Mouse (Mus musculus) urinary bladder, postnatal 14 days (tissue): Measurements from ENCODE around the gene Tmem132d.
"Not testable (repeated sequence)": the region's sequence is repeated elsewhere in the genome, so short reads cannot be mapped to it uniquely, and the experiment has no call there.

Experiments
- DNase-seq: peaks from one replicate; pipeline ENCODE4 v3.0.0; 2021; ENCODE audit warnings: low spot score

Tmem132d gene

DNA sequence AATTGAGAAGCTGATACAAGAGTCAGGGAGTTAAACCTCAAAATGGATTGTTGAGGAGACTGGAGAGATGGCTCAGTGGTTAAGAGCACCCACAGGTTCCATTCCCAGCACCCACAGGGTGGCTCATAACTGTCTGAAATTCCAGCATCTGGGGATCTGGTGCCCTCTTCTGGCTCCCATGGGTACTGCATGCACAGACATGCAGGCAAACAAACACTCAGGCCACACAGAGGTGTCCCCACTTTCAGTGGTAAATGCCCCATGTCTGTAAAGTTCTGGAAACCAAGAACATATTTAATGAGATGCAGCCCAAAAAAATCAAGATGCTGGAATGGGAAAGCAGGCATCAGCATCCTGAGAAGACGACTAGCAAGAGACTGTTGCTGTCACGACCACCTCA, 333.4 kb downstream of the Tmem132d start:
- DNase-seq = no peak

DNA sequence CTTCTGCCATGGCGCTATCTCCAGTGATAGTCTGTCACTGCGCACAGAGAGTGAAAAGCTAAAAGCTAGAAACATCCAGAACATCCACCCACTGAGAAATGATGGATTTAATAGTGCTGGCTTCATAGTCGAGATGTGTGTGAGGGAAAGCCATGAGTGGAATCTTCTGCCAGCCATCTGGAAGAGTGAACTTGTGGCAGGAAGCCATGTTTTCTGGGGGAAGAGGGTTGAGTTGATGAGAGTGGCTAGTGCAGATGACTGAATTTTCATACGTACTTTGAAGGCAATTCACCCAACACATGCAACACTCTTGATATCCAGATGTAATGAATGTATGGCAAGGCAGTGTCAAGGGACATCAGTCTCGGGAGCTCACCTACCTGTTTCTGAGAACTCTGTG, 342.3 kb downstream of the Tmem132d start:
- DNase-seq = no peak

DNA sequence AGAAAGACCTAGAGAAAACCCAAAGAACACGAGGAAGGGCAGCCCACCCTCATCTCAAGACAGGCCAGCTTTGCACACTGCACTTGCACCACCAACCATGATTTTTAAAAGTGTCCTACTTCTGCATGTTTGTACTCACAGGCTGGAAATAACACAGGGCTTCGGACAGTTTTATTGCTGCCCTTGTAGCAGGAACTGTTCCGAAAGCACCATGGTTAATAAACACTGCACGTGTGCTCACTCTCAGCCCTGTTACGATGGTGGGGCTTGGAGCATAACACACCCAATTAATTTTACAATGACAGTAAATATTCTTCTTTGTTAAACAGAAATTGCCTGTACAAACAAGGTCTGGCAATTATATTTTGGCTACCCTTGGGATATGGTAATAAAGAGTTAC, 357.4 kb downstream of the Tmem132d start:
- no peak for DNase-seq

DNA sequence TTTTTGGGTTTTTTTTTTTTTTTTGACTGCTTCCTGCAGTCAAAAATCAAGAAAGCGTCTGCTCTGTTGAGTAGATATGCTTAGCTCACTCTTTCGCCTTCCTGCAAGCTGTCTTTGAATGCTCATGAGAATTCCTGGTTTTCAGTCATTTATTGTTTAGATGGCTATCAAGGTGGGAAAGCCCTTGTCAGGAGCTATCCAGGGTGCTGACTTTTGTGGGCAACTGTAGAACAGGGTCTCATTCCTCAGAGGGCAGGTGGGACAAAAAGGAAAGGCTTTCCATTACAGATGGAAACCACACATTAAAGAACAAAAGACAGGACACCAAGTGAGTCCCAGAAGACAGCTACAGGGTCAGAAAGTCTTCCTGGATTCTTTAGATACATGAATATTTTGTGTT, 360.3 kb downstream of the Tmem132d start:
- DNase-seq = no peak

DNA sequence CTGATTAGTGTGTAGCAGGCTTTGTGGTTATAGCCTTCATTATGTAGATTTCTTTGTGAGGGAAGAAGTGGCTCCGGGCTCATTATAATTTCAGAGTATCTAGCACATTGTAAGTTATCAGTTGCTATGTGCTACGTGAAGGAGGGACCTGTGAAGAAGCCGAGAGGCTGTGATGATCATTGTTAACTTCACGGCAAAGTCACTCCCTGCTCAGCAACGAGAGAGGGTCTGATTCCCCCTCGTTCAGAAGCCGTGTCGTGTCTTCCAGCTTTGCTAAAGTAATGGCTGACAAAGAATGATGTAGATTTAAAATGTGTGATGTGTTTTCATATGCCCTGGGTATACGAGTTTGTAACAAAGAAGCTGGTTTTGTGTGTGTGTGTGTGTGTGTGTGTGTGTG, 391.1 kb downstream of the Tmem132d start:
- no peak for DNase-seq

DNA sequence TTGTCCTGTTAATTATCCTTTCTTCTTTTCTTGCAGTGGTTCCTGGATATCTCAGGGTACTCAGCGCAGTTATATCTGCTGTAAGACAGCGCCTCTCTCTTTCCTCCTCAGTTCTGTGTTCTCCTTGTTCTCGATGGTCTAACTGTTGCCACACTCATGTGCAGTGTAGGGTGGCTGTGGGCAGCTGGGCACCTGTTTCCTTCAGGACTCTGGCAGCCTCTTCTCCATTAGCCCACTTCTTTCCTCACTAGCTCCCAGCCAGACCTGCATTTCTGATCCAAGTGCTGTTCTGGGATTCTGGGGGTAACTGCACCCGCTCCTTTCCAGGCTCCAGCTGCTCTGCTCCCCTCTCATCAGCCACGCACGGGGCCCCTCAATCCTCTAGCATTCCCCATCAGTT, 392.8 kb downstream of the Tmem132d start:
- no peak for DNase-seq

DNA sequence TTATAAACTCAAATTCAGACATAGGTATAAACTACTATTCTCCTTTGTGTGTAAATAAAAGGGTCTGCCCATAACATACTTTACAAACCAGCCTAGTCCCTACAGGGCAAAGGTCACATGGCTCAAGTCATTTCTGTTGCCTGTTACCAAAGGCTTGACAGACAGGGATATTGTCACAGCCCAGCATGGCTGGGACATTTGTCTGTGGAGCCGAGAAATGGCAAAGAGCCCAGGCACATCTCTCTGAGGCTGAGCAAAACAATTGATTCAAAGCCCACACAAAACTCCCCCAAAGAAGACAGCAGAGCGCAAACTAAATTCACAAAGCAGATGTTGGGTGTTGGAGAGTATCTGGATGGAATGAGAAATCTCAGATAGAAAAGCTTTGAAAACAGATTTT, 405.8 kb downstream of the Tmem132d start:
- no peak for DNase-seq

DNA sequence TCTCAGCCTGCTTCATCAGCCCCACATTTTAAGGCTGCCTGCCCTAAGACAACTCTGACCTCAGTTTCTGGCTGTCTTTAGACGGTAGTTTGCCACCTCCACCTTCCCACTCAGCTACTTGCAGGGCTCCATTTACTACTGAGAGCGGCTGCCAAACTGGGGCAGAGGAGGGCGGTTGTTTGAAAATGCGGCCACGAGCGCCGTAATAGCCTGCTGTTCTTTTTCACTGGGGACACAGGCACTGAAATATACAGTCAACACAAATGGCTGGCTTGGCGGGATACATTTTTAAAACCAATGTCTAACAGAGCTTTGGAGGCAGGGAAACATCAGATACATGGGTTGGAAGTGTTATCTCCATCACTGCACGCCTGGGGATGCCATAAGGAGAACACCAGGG, 428.2 kb downstream of the Tmem132d start:
- DNase-seq = no peak

DNA sequence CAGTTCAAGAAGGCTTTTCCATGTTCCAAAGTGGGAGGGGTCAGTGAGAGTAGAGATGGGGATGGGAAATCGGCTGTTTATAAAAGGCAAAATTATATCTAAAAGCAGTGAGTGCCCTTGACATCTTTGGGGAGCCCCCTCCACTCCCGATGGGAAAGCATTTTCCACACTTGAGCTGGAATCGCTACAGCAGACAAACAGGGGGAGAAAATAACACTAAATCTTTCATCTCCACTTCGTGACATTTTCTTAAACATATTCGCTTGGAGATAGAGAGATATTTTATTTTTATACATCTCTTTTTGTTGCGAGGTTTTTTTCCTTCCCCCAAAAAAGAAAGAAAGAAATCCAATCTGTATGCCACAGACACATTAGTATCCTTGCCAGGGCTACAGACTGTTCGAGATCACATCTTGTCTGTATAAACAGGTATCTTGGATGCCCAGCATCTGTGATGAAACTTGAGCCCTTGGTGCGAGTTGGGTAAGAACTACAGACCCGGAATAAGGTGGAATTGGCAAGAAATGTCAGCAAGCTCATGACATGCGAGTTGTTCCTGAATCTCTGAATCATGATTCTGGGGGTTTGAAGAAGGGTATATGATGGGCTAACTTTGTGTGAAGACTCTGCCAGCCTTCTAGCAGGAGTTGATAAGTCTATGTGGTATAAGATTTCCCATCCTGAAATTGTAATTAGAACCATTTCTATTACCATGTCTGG, 436.2 kb downstream of the Tmem132d start:
- DNase-seq = no peak

DNA sequence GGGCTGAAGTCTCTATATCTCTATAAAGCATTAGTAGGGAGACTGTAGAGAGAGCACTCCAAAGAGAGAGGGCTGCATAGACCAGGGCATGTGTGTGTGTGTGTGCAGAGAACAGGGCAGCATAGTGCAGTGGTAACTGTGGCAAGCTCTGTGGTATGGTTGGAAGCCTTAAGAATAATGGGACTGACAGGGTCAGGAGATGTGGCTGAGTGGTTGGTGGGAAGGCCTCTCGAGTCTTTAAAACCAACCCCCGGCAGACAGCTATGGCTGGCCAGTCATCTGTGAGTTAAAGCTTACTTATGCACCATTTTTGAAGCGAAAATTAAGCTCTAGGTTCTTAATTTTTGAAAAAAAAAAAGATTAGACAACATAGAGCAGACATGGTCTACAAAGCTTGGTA, 439.4 kb downstream of the Tmem132d start:
- DNase-seq = no peak

DNA sequence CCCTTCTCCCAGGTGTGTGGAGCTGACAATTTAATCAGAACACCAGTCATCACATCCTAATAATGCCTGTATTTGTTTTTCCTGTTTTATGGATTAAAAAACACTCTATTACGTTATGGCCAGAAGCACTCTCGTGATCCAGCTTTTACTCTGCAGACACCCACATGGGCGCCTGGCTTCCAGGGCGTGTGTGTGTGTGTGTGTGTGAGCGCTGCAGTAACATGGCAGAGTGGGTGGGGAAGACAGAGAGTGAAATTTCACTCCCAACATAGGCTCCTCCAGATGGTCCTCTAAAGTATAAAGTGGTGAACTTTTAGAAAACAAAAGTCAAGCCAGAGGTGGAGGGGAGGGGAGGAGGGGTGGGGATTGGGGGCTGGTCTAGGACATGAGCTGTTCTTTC, 442.1 kb downstream of the Tmem132d start:
- DNase-seq = no peak

DNA sequence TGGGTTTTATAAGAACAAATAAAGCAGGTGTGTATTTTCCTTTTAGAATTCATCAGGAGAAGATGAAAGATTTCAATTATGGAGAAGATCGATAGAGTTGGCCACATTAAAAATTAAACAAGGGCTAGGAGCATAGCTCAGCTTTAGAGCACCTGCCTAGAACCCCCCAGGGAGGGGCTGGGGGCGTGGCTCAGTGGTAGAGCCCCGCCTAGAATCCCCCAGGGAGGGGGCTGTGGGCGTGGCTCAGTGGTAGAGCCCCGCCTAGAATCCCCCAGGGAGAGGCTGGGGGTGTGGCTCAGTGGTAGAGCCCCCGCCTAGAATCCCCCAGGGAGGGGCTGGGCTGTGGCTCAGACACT, 452.9 kb downstream of the Tmem132d start:
- not testable (repeated sequence) for DNase-seq

DNA sequence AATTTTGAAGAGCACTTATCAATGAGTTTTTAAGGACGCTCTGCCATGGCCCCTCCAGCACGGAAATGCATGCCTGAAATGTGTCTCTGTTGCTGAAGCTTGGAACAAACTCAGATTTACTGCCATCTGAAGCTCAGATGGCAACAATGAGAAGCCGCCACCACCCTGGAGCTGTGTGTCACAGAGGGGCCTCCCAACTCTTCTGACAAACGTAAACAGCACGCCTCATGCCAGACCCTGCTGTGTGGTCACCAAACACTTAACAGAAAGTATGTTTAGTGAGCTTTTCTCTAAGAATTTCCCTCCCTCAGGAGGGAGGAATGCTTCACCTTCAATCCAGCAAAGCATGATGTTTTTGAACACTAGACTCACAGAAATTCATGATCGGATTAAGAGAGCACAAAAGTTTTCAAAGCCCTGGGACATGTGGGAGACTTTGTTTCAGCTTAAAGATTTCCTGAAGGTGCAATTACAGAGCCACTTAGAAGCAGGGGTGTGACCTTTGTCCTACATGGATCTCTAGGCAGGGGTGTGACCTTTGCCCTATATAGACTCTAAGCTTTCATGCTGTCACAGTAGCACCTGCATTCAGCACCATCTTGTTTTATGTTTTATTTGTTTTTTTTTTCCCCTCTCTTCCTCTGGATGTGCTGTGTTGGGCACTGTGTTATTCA, 453.4 kb downstream of the Tmem132d start:
- DNase-seq = no peak

DNA sequence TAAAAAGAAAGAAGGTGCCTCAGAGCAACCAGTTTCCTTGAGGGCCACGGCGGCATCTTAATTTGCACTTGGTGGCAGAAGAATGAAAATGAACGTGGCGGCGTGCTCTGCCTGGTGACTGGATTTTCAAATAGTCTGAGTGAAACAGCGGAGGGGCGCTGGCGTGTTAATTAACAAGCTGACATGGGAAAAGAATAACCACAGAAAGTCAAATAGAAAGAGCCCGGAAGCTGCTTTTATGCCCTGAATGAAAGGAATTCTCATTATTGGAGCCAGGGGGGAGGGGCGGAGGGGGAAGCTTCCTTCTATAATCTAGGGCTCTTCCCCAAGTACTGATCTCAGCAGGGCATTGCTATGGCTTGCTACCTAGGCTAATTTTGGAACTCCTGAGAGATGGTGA, 456.2 kb downstream of the Tmem132d start:
- no peak for DNase-seq

DNA sequence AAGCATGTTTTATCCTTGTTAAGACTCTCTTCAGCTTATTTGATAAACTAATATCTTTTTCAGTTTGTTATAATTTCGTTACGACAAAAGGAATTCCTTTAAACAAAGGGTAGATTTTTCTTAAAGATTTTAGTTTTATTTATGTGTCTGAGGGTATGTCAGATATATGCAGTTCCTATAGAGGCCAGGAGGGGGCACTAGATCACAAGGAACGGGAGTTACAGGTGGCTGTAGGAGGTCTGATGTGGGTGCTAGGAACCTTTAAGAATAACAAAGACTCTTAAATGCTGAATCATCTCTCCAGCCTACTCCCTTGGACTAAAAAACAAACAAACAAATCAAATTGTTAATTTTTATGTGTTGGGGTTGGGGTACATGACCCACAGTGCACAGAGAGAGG, 467.2 kb downstream of the Tmem132d start:
- no peak for DNase-seq

DNA sequence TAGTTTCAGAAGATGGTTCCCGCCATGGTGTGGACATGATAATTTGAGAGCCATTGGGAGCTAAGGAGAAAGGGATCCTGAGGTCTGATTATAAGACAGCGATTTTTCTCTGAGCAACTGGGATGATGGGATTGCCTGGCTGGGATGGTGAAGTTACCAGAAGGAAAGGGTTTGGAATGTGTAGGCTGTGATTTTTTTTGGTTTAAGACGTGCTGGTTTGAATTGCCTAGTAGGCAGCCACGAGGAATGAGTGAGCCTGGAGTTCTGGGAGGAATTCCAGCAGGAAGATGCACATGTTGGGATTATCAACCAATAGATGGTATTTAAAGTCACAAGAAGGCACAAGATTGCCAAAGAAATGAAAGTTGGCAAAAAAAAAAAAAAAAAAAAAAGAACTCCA, 470.2 kb downstream of the Tmem132d start:
- DNase-seq = no peak

DNA sequence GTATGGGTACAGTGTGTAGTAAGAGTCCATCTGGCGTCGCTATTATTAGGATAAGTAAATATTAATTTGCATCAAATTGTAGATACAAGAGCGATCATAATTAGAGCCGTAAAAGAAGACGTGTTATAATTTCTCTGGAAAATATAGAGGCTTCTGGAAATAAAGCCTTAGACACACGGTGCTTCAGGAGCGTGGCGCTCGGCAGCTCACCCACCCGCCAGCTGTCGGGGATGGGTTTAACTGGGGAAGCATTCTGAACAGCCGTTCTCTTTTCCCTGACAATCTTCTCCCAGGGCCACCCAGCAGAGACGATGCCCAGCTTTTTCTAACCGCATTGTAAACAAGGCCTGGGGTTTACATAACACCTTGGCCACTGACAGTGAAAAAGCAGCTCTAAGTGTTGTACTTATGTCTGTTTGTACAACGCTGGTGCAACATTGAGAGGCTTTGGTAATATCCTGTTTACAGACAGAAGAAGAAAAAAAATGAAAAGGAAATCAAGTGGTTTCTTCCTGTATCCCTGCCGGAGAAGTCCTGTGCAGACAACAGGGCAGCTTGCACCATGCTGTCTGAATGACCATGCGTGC, 476.3 kb downstream of the Tmem132d start:
- DNase-seq = no peak

DNA sequence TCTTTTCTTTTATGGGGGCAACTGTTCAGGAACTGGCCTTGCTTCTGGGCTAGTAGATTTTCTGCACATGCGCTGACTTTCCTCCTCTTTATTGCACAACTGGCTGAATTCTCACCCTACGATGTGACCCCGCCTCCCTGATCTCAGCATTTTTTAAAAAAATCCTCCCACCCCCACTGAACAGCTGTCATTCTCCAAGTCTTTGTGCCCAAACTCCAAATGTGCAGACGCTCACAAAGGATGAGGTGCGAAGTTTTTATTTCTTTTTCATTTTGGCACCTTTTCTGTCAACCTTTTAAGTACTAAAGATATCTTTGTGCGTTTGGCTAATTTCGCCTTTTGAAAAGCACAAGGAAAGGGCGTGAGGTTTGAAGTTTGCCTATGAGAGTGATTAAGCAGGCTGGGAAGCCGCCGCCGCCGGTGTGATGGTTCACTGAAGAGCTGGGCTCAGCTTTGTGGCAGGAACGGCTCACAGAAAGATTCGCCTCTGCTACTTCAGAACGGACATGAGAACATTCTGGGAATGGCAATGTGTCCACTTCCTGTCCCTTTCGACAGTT, 478.6 kb downstream of the Tmem132d start:
- no peak for DNase-seq

DNA sequence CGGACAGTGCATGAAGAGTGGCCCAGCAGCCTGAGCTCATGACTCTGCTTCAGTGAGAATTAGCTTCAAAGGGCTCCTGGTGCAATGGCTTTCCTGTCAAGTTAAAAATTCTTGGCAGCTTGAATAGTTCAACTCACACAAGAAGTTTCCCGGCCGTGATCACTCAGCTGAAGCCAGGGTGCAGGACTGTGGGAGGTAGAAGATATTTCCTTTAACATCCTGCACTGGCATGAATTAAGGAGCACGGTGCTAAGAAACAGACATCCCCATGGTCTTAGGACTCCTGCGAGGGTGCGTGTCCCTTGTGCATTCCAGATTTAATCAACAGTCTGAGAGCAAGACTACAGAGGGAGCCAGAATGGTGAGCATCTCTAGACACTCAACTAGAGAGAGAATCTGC, 480.1 kb downstream of the Tmem132d start:
- no peak for DNase-seq

DNA sequence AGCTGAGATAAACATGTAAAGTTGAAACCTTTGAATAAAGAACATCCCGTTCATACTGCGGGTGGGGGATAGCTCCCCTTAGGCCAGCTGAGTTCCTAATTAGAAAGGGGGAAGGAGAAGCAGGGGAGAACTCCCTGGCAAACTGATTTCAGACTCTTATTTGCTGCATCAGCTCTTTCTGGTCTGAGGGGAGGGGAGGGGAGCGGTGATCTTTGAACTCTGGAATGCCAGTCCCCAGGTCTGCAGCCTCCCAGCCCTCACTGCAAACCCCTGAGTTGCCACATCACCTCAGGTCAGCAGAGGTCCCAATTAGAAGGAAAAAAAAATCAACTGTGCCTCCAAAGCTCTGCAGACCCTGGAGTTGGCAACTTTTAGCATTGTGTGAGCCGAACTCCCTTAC, 482.3 kb downstream of the Tmem132d start:
- DNase-seq = no peak

DNA sequence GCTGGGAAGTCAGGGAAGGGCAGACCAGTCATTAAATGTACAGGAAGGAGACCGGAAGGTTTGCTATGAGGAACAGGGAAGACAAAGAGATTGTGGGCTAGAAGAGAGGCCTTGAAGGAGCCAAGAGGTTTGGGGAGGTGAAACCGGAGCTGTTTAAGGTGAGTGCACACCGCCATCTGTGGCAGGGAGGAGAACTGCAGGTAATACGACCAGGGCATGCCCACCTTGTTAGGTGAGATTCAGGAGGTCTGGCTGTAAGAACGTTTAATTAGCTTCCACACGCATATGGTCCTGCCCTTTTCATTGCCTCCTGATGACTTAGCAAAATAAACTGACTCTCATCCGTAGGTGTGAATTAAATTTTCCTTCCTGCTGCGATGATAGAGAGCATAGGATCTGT, 485.6 kb downstream of the Tmem132d start:
- no peak for DNase-seq

DNA sequence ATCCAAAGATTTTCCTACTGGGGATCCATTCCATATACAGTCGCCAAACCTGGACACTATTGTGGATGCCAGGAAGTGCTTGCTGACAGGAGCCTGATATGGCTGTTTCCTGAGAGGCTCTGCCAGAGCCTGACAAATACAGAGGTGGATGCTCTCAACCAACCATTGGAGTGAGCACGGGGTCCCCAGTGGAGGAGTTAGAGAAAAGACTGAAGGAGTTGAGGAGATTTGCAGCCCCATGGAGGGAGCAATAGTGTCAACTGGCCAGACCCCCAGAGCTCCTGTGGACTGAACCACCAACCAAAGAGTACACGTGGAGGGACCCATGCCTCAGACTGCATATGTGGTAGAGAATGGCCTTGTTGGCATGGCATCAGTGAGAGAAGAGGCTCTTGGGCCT, 490.7 kb downstream of the Tmem132d start:
- not testable (repeated sequence) for DNase-seq

DNA sequence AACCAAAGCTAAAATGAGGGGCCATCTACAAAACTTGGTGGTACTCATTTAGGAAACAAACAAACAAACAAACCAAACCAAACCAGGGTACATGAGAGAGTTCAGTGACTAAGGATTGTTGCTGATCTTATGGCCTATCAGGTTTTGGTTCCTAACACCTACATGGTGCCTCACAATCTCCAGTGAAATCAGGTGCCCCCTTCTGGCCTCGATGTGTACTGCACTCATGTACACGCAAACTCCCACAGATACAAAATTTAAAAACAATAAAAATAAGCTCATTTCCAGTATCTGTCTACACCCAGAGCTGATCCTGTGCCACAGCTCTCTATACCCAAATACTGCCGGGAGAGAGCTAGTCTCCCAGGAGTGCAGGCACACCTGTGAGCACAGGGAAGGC, 495.0 kb downstream of the Tmem132d start:
- DNase-seq = no peak
